ENCODE assay signal across 8 mouse cellular contexts in genomic region chr2:48949743-48950251, GRCm38 (mm10). TPM values are rescaled to one million over a fixed set of nuclear protein-coding genes. Genes with fewer than 3 reads are reported as not detected.
DNase-seq lines count a peak whose midpoint lies in the region; ATAC-seq and TF ChIP-seq lines count a peak whose summit lies in the region.

No protein-coding gene starts in this region.

- peak overlapping the region; percentile 96 for H3K27ac ChIP-seq in gastrocnemius, adult 2 months
- peak overlapping the region; percentile 96 for H3K27ac ChIP-seq in intestine, embryonic 15.5 days
- H3K27ac ChIP-seq in limb, embryonic 13.5 days: peak overlapping the region; percentile 97
- H3K27ac ChIP-seq in midbrain, embryonic 13.5 days: peak overlapping the region; percentile 96

- H3K27me3 ChIP-seq in intestine, embryonic 15.5 days (replicated peaks): no peaks in the 10 kb centered on the region
- H3K27me3 ChIP-seq in limb, embryonic 13.5 days: no peaks in the 10 kb centered on the region
- H3K27me3 ChIP-seq in midbrain, embryonic 13.5 days: no peaks in the 10 kb centered on the region

- WGBS in intestine, embryonic 15.5 days: 0% methylated on average over 8 of the region's 9 CpGs
- WGBS in limb, embryonic 13.5 days: 1% methylated on average over 9 of the region's 9 CpGs
- WGBS in midbrain, embryonic 13.5 days: 1% methylated on average over 9 of the region's 9 CpGs

- ATAC-seq in intestine, embryonic 15.5 days: peak; percentile 68
- ATAC-seq in limb, embryonic 13.5 days (ENCODE audit: low FRiP score, low read depth): peak; percentile 58
- peak; percentile 80 for ATAC-seq in midbrain, embryonic 13.5 days

- no peaks in the 10 kb centered on the region for H3K36me3 ChIP-seq in intestine, embryonic 15.5 days
- no peaks in the 10 kb centered on the region for H3K36me3 ChIP-seq in limb, embryonic 13.5 days
- H3K36me3 ChIP-seq in midbrain, embryonic 13.5 days: no peaks in the 10 kb centered on the region

- H3K4me1 ChIP-seq in intestine, embryonic 15.5 days (replicated peaks): peaks cover 3% of the 10 kb centered on the region; the same call in 1 of the 2 replicates
- H3K4me1 ChIP-seq in limb, embryonic 13.5 days: peaks cover 10% of the 10 kb centered on the region
- H3K4me1 ChIP-seq in midbrain, embryonic 13.5 days (replicated peaks): peaks cover 22% of the 10 kb centered on the region

- H3K9me3 ChIP-seq in intestine, embryonic 15.5 days: no peaks in the 10 kb centered on the region
- no peaks in the 10 kb centered on the region for H3K9me3 ChIP-seq in limb, embryonic 13.5 days
- no peaks in the 10 kb centered on the region for H3K9me3 ChIP-seq in midbrain, embryonic 13.5 days

- intact Hi-C loops in gastrocnemius, adult 2 months (cut with DNase I): no loop called here

- H3K4me3 ChIP-seq in gastrocnemius, adult 2 months: peak overlapping the region; percentile 97
- H3K4me3 ChIP-seq in intestine, embryonic 15.5 days (replicated peaks): peak overlapping the region; percentile 92
- peak overlapping the region; percentile 90 for H3K4me3 ChIP-seq in limb, embryonic 13.5 days
- peak overlapping the region; percentile 92 for H3K4me3 ChIP-seq in midbrain, embryonic 13.5 days (replicated peaks)

- H3K4me2 ChIP-seq in intestine, embryonic 15.5 days (replicated peaks): peak overlapping the region; percentile 59
- H3K4me2 ChIP-seq in limb, embryonic 13.5 days (replicated peaks): peak overlapping the region; percentile 68
- H3K4me2 ChIP-seq in midbrain, embryonic 13.5 days (replicated peaks): peak overlapping the region; percentile 60

- H3K9ac ChIP-seq in intestine, embryonic 15.5 days: peak overlapping the region; percentile 69
- peak overlapping the region; percentile 89 for H3K9ac ChIP-seq in limb, embryonic 13.5 days
- H3K9ac ChIP-seq in midbrain, embryonic 13.5 days (replicated peaks): peak overlapping the region; percentile 85

- TF ChIP-seq CTCF in gastrocnemius, adult 2 months (IDR thresholded peaks at IDR 0.05): no peak

- DNase-seq in retina, adult 2 months (ENCODE audit: low read depth, low spot score): peak; percentile 15
- no peak for DNase-seq in retina, postnatal 1 day
- peak; percentile 38 to 40 for DNase-seq in cerebellum, postnatal 36 days
- DNase-seq in gastrocnemius, adult 2 months: peak; percentile 49
- DNase-seq in spleen, postnatal 10 days (ENCODE audit: low spot score in 2 of 2): peak; percentile 53 to 61

RNA-seq across cellular contexts. Expression of gene Orc4, which starts 0.3 kb away (rescaled TPM):
- 10 to 100 TPM; 29.0 to 30.7 TPM for total RNA-seq in gastrocnemius, adult 2 months (2021)
- 85.8 and 99.5 TPM in 2 replicates for polyA plus RNA-seq in intestine, embryonic 15.5 days (2015; fragmentation: Nextera tagmentation; extraction: Ambion mirVana)
- 111 and 120 TPM in 2 replicates for polyA plus RNA-seq in limb, embryonic 13.5 days (2015; fragmentation: Nextera tagmentation; extraction: Ambion mirVana)
- polyA plus RNA-seq in midbrain, embryonic 13.5 days (2015; fragmentation: Nextera tagmentation; extraction: Ambion mirVana): 112 and 115 TPM in 2 replicates

RNA-seq across cellular contexts. Expression of gene Mbd5, which starts 0.5 kb away (rescaled TPM):
- 10 to 100 TPM; 36.0 to 40.2 TPM for total RNA-seq in gastrocnemius, adult 2 months (2021)
- 18.5 and 19.3 TPM in 2 replicates for polyA plus RNA-seq in intestine, embryonic 15.5 days (2015; fragmentation: Nextera tagmentation; extraction: Ambion mirVana)
- 27.7 and 30.9 TPM in 2 replicates for polyA plus RNA-seq in limb, embryonic 13.5 days (2015; fragmentation: Nextera tagmentation; extraction: Ambion mirVana)
- polyA plus RNA-seq in midbrain, embryonic 13.5 days (2015; fragmentation: Nextera tagmentation; extraction: Ambion mirVana): 40.2 and 41.0 TPM in 2 replicates
